Mouse (Mus musculus): ENCODE measurements around the gene Gm9837. TPM values are rescaled to one million over a fixed set of nuclear protein-coding genes. Genes with fewer than 3 reads are reported as not detected.

Gm9837 gene
- polyA plus RNA-seq, 2 experiments from 2014 or later: not detected

DNA sequence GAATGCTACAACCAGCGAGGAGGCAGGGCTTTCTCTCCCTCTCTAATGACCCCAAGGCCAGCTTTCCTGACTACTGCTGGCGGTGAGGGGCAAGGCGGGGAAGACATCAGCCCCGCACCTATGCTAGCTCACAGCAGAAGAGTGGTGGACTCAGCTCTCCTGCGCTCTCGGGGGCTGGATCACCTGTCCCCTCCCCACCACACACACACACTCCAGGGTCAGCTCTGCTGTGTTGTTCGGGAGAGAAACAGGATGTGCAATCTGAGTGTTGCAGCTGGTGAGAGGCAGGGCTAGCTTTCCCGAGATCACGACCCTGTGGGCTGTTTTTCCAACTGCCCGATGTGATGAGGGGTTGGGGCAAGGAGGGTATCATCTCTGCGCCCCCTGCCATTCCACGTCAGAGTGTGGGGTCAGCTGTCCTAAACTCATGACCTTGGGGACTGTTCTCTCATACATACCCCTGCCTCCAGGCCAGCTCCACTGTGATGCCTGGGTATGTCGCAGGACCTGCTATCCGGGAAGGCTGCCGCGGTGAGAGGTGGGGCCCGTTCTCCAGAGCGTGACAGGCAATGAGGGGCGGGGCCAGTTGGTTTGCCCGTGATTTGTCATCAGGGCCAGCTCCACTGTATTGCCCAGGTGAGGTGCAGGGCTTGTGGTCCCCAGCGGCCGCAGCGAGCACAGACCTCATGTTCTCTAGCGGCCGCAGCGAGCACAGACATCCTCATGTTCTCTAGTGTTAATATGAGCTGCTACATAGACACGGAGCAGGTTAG is 16.7 kb upstream of the Gm9837 start:
- no peak for ATAC-seq

DNA sequence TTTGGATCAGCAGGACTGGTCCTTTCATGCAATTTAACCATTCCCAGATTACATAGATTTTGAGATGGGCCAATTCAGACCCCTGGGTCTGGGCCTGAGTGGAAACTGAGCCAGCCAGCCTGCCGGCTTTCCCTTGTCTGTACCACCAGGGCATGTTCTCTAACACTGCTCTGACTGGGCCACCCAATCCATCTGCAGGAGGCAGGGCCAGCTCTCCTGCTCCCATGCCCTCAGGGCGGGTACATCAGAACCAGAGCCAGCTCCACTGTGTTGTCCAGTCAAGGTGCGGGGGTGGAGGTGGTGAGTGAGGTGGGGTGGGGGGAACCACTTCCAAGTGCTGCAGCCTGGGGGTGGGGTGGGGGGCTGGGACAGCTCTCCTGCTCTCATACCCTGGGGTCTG is 16.1 kb upstream of the Gm9837 start:
- ATAC-seq: no peak

DNA sequence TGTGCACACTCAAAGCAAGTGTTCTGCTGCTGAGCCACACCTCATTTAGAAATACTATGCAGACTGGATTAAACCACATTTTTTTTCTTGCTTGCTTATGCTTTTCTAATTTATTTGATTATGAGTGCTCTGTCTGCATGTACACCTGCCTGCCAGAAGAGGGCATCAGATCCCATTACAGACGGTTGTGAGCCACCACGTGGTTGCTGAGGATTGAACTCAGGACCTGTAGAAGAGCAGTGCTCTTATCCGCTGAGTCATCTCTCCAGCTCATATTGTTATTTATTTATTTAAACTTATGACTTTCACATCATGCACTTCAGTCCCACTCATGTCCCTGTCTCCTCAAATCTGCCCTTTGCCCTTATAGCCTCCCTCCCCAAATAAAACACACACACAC is 15.4 kb upstream of the Gm9837 start:
- ATAC-seq: no peak

DNA sequence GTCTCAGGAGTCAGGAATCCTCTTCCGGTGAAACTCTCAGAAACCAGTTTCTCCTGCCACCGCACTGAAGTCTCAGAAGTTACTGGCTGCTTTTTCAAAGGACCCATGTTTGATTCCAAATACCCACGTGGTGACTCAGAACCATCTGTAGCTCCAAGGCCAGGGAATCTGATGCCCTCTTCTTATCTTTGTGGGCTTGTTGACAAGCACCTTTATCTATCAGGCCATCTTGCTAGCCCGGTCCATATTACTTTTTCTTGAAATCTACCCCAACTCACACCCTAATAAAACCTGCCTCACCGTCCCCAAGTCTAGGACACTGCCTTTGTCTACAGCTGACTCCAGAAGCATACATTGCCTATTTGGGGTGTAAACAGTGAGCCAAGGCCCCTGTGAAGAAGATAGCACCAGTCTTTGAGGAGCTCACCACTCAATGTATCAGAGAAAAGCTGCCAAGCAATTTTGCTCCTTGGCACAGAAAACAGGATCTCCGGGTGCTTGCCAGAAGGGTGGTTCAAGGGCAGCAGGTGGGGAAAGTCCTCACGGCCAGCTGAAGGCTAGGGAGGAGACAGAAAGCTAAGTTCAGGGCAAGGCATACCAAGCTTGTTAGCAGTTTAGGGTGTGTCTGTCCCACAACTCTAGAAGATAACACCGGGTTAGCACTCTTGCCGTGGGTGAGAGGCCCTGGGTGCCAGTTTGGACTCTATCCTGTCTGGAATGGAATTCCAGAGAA is 13.0 kb upstream of the Gm9837 start:
- no peak for ATAC-seq

DNA sequence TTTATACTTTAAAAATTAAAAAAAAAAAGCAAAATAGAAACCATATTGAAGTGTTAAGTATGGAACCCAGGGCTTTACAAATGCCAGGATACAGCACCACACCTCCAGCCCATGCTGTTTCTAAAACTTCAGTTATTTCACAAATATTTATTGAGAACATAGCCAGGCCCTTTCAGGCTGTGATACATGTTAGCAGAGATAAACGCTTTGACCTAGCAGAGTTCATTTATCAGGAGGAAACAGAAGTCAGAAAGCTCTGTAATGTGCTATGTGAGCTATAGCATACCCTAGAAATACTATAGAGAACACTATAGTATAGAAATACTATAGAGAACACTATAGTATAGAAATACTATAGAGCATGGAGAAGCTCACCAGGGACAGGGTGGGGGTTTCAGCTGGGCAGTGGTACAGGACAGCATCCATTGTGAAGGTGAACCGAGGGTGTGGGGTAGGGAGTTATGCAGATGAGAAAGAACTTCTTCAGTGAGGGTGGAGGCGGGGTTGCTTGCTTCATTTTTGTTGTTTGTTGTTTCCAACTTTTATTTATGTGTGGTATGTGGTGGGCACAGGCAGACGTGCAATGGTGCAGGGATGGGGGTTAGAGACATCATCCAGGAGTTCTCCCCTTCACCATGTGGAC is 10.9 kb upstream of the Gm9837 start:
- ATAC-seq: no peak

DNA sequence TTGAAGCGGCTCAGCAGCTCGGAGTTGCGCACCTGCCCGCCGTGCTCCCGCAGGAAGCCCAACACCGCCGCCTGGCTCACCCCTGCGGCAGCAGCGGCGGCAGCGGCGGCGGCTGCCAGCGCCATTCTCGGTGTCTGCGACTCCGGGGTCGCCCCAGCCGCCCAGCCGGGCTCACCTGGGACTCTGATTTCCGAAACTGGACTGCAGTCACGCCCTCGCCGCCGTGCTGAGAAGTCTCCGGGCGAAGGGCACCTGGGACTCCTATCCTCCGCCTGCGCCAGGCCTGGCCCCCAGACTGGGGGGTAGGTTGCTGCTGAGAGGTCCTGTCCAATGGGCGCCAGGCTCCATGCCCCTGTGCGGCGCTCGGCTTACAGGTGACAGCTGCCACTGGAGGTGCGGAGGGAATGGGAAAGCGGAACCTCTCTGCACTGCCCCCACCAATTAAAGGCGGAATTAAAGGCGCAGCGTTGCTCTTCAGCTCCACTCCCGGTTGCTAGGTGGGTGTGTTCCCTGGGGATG is 9.6 kb upstream of the Gm9837 start, which contains the start of the genes Gm9945 and Sowaha:
TSS of gene Gm9945 (plus strand) at position 384 of the 519 bp plus-strand sequence.
TSS of gene Sowaha (minus strand) at position 492 of the 519 bp plus-strand sequence.
- ATAC-seq: no peak

DNA sequence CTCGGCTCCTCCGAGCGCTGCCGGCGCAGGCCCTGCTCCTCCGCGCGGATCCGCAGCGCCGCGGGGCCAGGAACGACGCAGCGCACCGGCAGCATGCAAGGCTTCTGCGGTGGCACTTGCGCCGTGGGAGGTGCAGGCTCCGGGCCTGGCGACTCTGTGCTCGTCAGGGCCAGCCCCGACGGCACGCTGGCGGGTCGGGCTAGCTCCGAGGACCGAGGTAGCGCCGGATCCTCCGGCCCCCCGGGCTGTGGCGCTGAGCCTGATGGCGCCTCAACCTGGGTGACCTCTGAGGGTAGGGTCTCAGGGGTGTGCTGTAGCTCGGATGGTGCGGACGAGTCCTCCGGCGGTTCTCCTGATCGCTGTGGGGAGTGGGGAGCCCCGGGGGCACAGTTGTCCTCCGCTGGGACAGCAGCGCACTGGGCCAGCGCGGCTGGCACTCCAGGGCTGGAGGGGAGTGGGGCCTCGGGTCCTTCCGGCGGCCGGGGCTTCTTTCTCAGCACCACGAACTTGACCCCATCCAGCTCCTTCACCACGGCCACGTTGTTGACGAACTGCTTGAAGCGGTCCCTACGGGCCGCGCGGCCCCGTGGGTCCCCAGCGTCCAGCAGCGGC is 9.0 kb upstream of the Gm9837 start:
- no peak for ATAC-seq

DNA sequence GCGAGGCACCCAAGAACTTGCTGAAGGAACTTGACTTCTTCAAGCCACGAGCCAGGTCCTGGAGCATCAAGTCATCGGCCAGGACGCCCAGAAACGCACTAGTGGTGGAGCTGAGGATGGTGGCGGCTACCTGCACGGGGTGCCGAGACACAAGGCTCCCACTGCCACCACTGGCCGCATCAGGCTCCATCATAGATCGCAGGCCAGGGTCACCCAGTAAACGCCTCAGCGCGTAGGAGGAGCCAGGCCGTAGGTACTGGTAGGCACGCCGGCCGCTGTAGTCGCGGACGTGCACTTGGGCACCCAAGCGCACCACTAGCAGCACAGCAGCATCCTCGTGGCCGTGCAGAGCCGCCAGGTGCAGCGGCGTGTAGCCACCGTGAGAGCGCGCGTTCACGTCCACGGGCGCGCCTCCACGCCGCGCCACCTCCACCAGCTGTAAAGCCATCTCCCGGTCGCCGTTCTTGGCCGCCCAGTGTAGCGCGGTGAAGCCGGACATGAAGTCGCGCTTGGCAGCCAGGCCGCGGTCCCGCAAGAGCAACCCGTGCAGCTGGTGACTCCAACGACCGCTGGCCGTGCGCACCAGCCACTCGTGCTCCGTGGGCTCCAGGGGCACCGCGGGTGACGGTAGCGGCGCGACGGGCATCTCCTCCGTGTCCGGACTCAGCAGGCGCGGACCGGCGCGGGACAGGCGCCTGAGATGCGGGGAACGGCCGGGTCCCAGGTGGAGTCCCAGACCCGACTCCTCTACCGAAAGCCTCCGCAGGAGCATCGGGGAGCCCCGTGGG is 8.3 kb upstream of the Gm9837 start:
- ATAC-seq: no peak

DNA sequence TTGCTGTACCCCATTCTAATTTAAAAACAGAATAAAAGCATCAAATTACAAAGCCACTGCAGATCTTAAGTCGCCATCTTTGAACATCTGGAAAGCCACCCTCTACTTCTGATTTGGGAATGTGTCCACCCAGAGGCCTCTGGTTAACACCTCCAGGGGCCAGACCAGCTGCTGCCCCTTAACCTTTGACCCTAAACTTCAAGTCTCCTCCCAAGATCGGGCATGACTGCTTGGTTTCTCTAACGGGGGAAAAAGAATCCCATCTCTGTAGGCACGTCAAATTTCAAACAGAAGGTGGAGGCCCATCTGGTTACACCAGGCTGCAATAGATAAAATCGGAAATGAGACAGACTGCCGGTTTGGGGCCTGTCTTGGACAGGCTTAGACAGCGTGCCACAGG is 7.6 kb upstream of the Gm9837 start:
- no peak for ATAC-seq

DNA sequence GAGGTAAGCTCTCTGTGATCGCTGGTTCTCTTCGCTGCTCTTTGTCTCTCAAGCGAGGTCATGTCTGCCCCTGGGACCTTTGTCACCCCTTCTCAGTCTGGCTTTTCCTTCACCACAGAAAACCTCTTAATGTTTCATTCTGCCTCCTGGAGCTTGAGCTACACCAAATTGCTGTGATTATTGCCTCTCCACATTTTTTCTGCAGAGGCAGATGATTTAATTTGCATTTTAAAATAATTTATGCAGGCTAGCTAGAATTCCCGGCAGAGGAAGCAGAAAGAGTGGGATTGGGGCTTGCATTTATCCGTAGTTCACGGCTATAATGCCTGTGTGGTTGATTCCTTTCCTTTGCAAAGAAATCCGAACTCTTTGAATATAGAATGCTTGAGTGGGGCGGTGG is 5.3 kb upstream of the Gm9837 start:
- ATAC-seq: no peak

DNA sequence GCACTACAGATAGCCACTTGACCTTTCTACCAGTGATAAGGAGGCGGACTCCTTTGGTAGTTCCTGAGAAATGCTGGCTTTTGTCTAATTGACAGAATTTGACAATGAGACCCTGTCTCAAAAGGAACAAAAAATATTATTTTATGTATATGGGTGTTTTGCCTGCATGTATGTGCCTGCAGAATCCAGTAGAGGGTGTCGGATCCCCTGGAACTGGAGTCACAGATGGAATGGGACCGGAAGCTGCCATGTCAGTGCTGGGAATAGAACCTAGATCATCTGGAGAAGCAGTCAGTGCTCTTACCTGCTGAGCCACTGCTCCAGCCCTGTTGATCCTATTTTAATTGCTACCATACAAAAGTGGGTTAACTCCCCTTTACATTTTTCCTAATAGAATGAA is 2.4 kb upstream of the Gm9837 start:
- no peak for ATAC-seq

DNA sequence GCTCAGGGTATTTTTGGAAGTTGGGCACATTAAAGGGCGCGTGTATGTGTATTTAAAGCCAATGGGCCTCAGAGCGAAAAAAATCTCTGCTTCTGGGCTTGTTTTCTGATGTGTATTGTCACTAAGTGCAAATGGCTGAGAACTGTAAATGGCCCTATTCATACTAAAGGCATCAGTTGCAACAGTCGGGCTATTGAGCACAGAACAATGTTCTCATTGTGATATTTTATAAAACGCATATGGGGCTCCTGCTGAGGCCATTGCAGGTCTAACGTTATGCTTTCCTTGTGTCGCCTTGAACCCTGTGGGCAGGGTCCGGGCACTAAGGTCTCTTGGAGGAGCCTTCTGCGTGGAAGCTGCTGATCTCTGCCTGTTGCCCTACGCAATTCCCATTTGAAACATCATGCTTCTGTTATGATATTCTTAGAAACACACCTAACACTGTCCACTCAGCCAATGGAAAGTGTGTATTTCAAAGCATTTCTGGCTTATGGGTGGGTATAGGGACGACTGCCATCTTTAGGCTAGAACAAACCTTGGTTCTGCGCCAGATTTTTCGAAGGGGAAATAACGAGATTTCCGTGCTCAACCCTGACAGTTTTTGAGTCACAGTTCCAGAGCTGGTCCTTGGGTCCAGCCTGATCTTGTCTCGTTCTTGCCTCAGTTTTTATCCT is 848 bp downstream of the Gm9837 start:
- no peak for ATAC-seq

DNA sequence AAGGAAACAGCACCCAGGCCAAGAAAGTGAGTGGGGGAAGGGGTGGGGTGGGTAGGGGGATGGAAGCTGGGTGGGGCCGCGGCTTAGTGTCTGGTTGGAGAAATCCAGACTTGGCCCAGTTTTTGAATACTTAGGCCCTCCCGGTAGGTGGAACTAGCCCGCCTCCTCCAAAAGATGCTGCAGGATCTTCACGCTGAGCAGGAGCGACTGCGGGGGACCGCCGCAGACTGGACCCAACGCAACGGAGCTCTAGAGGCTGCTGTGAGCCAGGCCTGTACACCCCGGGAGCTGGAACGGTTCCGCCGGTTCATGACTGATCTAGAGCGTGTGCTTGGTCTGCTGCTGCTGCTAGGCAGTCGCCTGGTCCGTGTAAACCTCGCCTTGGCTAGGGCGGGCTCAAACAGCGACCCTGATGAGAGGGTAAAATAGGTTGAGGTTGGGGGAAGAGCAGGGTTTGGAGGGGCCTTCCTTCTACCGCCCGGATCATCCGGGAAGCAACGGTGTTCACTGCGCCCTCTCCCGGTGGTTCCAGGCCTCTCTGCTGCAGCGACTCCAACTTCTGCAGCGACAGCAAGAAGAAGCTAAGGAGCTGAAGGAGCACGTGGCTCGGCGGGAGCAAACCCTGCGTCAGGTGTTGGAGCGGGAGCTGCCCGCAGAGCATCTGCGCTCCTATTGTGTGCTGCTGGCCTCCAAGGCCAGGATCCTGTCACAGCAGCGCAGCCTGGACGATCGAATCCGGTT is 3.9 kb downstream of the Gm9837 start:
- no peak for ATAC-seq

DNA sequence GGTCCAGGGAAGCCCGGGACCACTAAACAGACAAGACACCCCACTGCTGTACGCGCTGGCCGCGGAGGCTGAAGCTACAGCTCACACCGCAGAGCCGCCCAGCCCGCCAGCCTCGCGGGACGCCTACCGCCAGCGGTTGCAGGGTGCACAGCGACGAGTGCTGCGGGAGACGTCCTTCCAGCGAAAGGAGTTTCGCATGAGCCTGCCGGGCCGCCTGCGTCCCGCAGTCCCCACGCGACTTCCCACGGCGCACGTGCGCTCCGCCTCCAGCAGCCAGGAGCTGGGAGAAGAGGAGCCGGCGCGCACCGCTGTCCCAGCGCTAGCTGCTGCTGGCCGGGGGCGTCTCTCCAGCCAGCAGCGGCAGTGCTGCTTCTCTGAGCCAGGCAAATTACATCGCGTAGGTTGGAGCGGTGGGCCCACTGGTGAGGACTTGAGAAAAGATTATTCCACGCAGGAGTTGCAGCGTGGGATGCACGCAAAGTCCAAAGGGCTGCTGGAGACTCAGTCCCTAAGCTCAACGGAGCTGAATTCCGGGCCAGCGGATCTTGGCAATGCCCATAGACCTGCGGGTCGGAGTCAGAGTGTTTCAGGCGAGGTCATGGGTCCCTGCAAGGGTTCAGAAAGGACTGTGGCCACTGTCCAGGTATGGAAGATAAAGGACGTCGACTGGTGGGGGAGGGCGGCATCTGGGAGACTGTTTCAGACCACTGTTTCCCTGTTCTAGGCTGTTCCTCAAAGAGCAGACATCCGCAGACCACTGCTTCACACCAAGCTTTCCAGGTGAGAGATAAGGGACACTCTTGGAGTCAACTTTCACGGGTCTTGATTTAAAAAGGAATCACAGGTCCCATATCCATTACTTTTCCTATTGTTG is 6.5 kb downstream of the Gm9837 start:
- ATAC-seq: no peak

DNA sequence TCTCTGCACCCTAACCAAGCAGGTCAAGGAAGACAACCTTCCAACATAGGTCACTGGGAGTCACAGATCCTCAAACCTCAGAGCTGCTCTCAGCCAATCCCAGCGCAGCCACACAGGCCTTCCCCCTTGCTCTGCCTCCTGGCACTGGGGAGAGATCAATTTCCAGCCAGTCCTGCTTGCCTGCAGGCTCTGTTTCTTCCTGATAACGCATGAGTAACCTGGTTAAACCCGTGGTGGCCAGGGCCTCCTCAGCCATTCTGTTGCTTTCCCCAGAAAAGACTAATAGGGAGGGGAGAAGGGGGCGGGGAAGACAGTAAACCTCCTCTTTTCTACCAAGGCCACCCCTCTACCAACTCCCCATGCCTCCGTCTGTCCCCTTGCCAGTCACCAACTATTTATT is 8.6 kb downstream of the Gm9837 start:
- no peak for ATAC-seq

DNA sequence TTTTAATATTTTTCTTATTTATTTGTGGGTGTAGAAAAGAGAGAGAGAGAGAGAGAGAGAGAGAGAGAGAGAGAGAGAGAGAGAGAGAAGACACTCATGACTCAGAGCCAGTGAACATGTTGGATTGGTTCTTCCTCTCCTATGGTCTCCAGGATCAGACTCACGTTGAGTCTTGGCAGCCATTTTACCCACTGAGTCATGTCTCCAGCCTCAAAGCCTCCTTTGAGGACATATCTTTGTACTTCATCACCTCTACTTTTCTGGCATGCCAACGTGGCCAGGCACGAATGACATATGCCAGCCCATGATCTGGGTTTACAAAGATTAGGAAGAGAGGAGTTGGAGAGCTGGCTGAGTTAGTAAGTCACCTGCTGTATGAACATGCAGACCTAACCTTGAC is 10.1 kb downstream of the Gm9837 start:
- ATAC-seq: no peak

DNA sequence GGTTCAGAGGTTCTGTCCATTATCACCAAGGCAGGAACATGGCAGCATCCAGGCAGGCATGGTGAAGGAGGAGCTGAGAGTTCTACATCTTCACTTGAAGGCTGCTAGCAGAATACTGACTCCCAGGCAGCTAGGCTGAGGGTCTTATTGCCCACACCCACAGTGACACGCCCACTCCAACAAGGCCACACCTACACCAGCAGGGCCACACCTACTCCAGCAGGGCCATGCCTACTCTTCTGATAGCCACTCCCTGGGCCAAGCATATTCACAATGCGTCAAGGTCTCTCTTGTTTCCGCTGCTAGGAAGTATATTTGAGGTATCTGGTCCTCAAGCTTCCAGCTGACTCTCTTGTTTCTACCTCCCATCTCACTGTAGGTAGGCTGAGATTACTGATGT is 11.3 kb downstream of the Gm9837 start:
- no peak for ATAC-seq

DNA sequence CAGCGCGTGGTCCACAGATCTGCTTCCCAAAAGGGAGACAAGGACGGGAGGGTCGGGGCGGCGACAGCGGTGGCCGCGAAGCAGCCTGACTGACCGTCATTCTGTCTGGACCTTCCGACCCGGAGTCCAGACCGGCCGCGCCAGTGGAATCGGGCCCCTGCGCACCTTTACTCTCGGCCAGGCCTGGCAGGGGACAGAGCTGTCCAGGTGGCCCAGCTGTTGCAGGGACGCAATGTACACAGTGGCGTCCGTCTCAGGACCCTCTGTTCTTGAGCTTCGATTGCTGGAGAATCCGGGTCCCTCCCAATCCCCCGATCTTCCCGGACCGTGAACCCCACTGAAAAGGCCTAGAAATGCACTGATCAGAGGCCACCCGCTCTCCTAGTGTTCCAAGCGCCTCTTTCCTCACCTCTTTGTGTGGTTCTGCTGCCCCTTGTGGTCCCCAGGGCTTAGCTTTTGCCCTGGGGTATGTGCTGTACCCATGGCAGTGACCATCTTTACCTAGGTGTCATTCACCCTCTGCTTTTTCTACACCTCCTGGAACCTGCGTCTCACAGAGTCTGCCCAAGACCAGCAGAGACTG is 12.8 kb downstream of the Gm9837 start:
- ATAC-seq: no peak

Data from activated CD4-positive, CD25-positive, alpha-beta regulatory T cell, adult 4 months (primary cell).